ENCODE assay signal across 14 mouse cellular contexts in genomic region chr17:44121366-44122100, GRCm38 (mm10). TPM values are rescaled to one million over a fixed set of nuclear protein-coding genes. Genes with fewer than 3 reads are reported as not detected.
DNase-seq lines count a peak whose midpoint lies in the region; ATAC-seq lines count a peak whose summit lies in the region.
"Had no signal": no experiment of that assay in that cellular context is flagged by ENCODE, and none has a peak within 500 bp of the region (broad histone marks: within the 10 kb centered on the region; RNA-seq: fewer than 3 reads in every experiment).

No protein-coding gene starts in this region.

- no peaks in the 10 kb centered on the region for H3K4me1 ChIP-seq in midbrain, embryonic 15.5 days
- no peaks in the 10 kb centered on the region for H3K4me1 ChIP-seq in hindbrain, embryonic 11.5 days (replicated peaks; ENCODE audit: control insufficient read depth, insufficient read depth, low read length)
- H3K4me1 ChIP-seq: embryonic facial prominence, embryonic 12.5 days; forebrain, embryonic 12.5 days had no signal

- H3K36me3 ChIP-seq in midbrain, embryonic 15.5 days (replicated peaks), result no peaks in the 10 kb centered on the region
- H3K36me3 ChIP-seq in hindbrain, embryonic 11.5 days (ENCODE audit: control insufficient read depth, insufficient read depth, low read length), result no peaks in the 10 kb centered on the region
- H3K36me3 ChIP-seq: embryonic facial prominence, embryonic 12.5 days; forebrain, embryonic 12.5 days; heart, embryonic 15.5 days had no signal

- no peak overlapping the region for H3K27ac ChIP-seq in midbrain, embryonic 15.5 days
- H3K27ac ChIP-seq in hindbrain, embryonic 11.5 days (ENCODE audit: low read depth, low read length), result no peak overlapping the region
- H3K27ac ChIP-seq: embryonic facial prominence, embryonic 12.5 days; forebrain, embryonic 12.5 days; heart, embryonic 15.5 days; liver, embryonic 14.5 days had no signal

- no peak overlapping the region for H3K9ac ChIP-seq in midbrain, embryonic 15.5 days
- no peak overlapping the region for H3K9ac ChIP-seq in hindbrain, embryonic 11.5 days (ENCODE audit: low read depth, low read length)
- H3K9ac ChIP-seq: embryonic facial prominence, embryonic 12.5 days; forebrain, embryonic 12.5 days; heart, embryonic 15.5 days; liver, embryonic 14.5 days had no signal

- H3K4me3 ChIP-seq in midbrain, embryonic 15.5 days, result no peak overlapping the region
- no peak overlapping the region for H3K4me3 ChIP-seq in hindbrain, embryonic 11.5 days (ENCODE audit: low read depth, low read length)
- H3K4me3 ChIP-seq: embryonic facial prominence, embryonic 12.5 days; forebrain, embryonic 12.5 days; heart, embryonic 15.5 days had no signal

- WGBS in midbrain, embryonic 15.5 days, result 82% methylated on average over 12 of the region's 12 CpGs
- WGBS in hindbrain, embryonic 11.5 days, result 80% methylated on average over 12 of the region's 12 CpGs

- H3K9me3 ChIP-seq in midbrain, embryonic 15.5 days, result no peaks in the 10 kb centered on the region
- H3K9me3 ChIP-seq in hindbrain, embryonic 11.5 days (ENCODE audit: control insufficient read depth, low read length), result no peaks in the 10 kb centered on the region
- H3K9me3 ChIP-seq: embryonic facial prominence, embryonic 12.5 days; forebrain, embryonic 12.5 days; heart, embryonic 15.5 days had no signal

- H3K4me2 ChIP-seq in midbrain, embryonic 15.5 days, result no peak overlapping the region
- no peak overlapping the region for H3K4me2 ChIP-seq in hindbrain, embryonic 11.5 days (replicated peaks; ENCODE audit: low read depth, low read length)
- H3K4me2 ChIP-seq: embryonic facial prominence, embryonic 12.5 days; forebrain, embryonic 12.5 days; heart, embryonic 15.5 days had no signal

- no peak for ATAC-seq in midbrain, embryonic 15.5 days (replicated peaks)
- ATAC-seq in hindbrain, embryonic 11.5 days (ENCODE audit: low FRiP score), result no peak

- H3K27me3 ChIP-seq in midbrain, embryonic 15.5 days (replicated peaks), result no peaks in the 10 kb centered on the region
- H3K27me3 ChIP-seq in hindbrain, embryonic 11.5 days (ENCODE audit: control insufficient read depth, insufficient read depth, low read length), result no peaks in the 10 kb centered on the region
- H3K27me3 ChIP-seq: embryonic facial prominence, embryonic 12.5 days; forebrain, embryonic 12.5 days; heart, embryonic 15.5 days had no signal

- peak; percentile 38 for DNase-seq in layer of hippocampus, adult 9-11 months
- DNase-seq in layer of hippocampus, postnatal 10 days (ENCODE audit: low spot score in 2 of 2), result no peak
- DNase-seq in 416B (ENCODE audit: low read depth), result peak; percentile 79
- DNase-seq in T-cell, adult 2 months (ENCODE audit: low spot score), result peak; percentile 23
- DNase-seq in gonadal fat pad, adult 2 months (ENCODE audit: low read depth), result peak; percentile 19
- DNase-seq in frontal cortex, postnatal 36 days (ENCODE audit: low spot score in 2 of 2), result no peak
- no peak for DNase-seq in hindbrain, embryonic 11.5 days (ENCODE audit: low spot score)
- DNase-seq: adrenal gland, postnatal 25 days; kidney, postnatal 4 days had no signal

RNA-seq across cellular contexts. Expression of gene Enpp4, which starts 15.9 kb away (rescaled TPM):
- 1 to 10 TPM; 7.6 to 8.2 TPM for total RNA-seq in layer of hippocampus, postnatal 10 days (2021)
- 14.7 and 14.9 TPM in 2 replicates for polyA plus RNA-seq in gonadal fat pad, adult 2 months (2012; rRNA removed)
- 5.9 and 6.6 TPM in 2 replicates for polyA plus RNA-seq in midbrain, embryonic 15.5 days (2015; fragmentation: Nextera tagmentation; extraction: Ambion mirVana)
- 3.4 and 3.5 TPM in 2 replicates for polyA plus RNA-seq in hindbrain, embryonic 11.5 days (2014; fragmentation: Nextera tagmentation; extraction: Ambion mirVana)

RNA-seq across cellular contexts. Expression of gene Enpp5, which starts 42.9 kb away (rescaled TPM):
- total RNA-seq in layer of hippocampus, postnatal 10 days (2021), result 10 to 100 TPM; 98.0 to 99.3 TPM
- 269 and 361 TPM in 2 replicates for polyA plus RNA-seq in gonadal fat pad, adult 2 months (2012; rRNA removed)
- polyA plus RNA-seq in midbrain, embryonic 15.5 days (2015; fragmentation: Nextera tagmentation; extraction: Ambion mirVana), result 112 and 121 TPM in 2 replicates
- 14.8 and 16.6 TPM in 2 replicates for polyA plus RNA-seq in hindbrain, embryonic 11.5 days (2014; fragmentation: Nextera tagmentation; extraction: Ambion mirVana)

Comparison
In these comparisons a context has a peak if more than half of its experiments do, and no peak if none do; other contexts are left out.
1. DNase-seq: peak in layer of hippocampus, adult 9-11 months (single experiment), 416B (single experiment), T-cell, adult 2 months (single experiment) and gonadal fat pad, adult 2 months (single experiment); none in layer of hippocampus, postnatal 10 days (0 of 2), frontal cortex, postnatal 36 days (0 of 2) and hindbrain, embryonic 11.5 days (single experiment).